Mouse (Mus musculus) lung, adult 2 months (tissue): ENCODE data around the gene Pdpk1.

Experiments
- CTCF ChIP-seq: fragments of 200-500 bp; IDR thresholded peaks from 2 replicates; pipeline ENCODE4 v1.5.1; 2011; ENCODE audit warnings: mild to moderate bottlenecking, low read length, control low read depth; ENCODE audit not compliant: insufficient read depth
- POLR2A ChIP-seq: fragments of 200-500 bp; IDR thresholded peaks from 2 replicates; pipeline ENCODE4 v1.6.1; 2011; ENCODE audit warnings: low read depth, mild to moderate bottlenecking, control low read depth, low read length, borderline replicate concordance; ENCODE audit errors: extremely low read depth

DNA sequence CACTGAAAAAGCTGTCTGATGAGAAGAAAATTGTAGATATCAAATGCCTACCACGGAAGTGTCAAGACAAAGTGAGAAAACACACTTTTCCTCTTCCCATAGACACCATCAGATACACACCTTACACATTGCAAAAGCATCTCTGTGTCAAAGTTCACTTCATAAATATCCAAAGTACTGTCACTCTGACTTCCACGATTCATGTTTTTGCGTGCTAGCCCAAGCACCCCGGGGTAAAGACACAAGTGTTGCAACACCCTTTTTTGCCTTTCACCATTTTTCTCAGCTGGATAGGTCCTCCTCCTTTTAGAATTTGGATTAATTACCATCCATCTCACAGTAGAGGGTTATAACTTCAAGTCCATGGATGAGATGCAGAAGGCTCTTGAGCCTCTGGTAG is 10.8 kb downstream of the Pdpk1 start:
- TF ChIP-seq CTCF (no peak), POLR2A (no peak)
